Mouse (Mus musculus): ENCODE measurements around the gene Hcn3. TPM values are rescaled to one million over a fixed set of nuclear protein-coding genes. Genes with fewer than 3 reads are reported as not detected.
A peak's percentile ranks its signal among the peaks of the same experiment; 100 is the strongest.

Hcn3 gene
- 0.37 and 0.53 TPM in 2 replicates for total RNA-seq (2017)

DNA sequence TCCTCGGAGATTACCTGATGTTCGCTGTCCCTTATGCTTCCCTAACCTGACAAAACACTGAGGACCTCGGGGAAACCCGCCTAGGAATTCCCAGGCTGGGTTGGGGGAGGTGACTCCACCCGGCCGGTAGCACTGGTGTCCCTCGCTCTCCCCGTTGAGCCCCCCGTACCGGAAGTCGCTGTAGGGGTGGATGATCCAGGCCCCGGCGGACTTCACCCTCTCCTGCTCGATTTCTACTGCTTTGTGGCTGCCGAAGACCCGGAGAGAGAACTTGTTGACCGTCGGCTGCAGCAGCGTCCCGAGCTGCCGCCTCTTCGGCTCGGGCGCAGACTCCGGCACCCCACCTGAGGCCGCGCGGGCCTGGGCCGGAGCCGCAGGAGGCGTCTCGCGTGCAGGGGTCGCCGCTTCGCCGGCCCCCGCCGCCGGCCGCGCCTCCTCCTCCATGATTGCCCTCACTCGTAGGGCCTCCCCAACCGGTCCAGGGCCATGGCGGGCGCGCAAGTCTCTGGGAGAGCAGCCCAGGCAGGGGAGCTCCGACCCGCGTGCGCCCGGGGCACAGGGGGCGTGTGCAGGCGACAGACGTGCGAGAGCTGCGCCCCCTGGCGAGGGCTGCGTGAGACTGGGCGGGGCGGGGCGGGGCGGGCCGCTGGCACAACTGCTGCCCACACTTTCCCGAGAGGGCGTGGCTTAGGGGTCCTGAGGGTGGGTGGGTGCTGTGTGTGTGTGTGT lies at the start of gene Hcn3:
Gene Hcn3, minus strand, starts transcription at position 581 of the 729 bp plus-strand sequence.
- ATAC-seq (replicated peaks; ENCODE audit: low read depth, poor library complexity, severe bottlenecking) = peak; percentile 47; the same call in 1 of the 2 replicates

DNA sequence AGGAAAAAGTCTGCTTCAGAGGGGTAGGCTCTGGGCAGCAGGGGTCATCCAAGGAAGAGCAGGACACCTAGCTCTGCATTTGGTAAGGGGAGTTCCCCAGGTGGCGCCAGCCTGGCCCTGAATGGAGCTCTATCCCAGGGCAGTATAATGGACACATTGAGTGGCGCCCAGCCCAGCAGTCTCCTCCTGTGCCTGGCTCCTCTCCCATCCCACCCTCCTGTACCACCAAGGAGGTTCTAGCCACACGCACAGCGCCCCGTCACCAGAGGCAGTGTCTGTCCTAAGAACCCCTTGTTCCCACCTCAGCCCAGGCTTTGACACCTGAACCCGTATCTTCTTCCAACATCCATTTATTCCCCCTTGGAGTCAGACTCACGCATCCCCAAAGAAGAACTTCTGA lies 49.7 kb upstream of the Hcn3 start:
- no peak for ATAC-seq (replicated peaks; ENCODE audit: low read depth, poor library complexity, severe bottlenecking)

DNA sequence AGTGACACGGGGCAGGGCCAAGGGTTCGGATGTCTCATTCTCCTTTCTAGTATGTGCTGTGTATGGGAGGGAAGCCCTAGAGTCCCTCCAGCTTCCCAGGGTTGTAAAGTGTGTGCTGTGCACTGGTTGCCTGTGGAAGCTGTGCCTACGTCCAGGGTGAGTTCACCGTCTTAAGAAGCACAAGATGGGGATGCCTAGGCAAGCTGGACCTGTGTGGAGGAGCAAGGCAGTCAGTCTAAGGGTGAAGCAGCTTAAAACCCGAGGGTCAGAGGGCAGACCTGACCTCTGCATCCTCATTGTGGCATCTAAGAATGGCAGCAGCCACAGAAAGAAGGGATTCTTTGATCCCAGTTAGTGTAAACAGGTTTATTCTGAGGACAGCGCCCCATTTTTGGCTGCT lies 48.7 kb upstream of the Hcn3 start:
- no peak for ATAC-seq (replicated peaks; ENCODE audit: low read depth, poor library complexity, severe bottlenecking)

DNA sequence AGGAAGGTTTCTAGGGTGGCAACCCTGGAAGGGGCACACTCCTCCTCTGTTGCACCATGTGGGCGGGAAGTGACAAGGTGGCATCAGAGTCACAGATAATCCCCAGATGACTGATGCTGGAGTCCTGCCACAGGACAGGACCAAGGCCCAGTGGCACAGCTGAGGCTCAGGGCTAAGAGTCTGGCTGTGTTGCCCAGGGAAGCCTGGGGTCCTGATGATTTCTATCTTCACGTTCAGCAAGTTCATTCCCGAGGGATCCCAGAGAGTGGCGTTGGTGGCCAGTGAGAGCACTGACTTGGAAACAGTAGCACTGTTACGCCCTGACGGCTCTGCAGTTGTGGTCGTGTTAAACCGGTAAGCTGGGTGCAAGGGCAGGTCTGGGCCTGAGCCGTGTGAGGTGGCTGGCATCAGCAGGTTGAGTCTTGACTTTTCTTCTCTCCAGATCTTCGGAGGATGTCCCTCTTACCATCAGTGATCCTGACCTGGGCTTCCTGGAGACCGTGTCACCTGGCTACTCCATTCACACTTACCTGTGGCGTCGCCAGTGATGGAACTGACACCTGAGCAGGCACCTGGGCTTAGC lies 48.2 kb upstream of the Hcn3 start:
- ATAC-seq (replicated peaks; ENCODE audit: low read depth, poor library complexity, severe bottlenecking) = no peak

DNA sequence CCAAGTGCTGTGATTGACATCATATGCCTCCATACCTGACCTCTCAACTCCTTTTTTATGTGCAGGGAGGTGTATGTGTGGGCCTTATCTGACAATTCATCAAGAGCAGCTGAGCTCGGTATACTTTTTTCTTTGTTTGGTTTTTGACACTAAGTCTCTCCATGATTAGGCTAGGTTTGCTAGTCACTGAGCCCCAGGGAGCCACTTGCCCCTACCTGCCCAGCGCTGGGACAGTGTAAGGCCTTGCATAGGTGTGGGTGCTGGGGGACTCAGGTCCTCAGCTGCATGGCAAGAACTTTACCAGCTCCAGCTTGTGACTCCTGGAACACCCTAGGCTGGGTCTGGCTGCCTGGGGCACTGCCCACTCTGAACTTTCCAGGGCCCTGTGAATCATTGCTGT lies 46.7 kb upstream of the Hcn3 start:
- no peak for ATAC-seq (replicated peaks; ENCODE audit: low read depth, poor library complexity, severe bottlenecking)

DNA sequence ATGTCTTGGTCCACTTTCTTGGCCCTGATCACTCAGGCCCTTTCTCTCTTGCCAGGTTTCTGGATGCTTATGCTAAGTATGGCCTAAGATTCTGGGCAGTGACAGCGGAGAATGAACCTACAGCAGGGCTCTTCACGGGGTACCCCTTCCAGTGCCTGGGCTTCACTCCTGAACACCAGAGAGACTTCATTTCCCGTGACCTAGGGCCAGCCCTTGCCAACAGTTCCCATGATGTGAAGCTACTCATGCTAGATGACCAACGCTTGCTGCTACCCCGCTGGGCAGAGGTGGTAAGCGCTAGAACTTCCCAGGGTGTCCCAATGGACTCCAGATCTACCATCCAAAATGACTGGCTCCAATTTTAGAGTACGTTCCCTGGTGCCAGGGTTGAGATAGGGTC lies 46.1 kb upstream of the Hcn3 start:
- no peak for ATAC-seq (replicated peaks; ENCODE audit: low read depth, poor library complexity, severe bottlenecking)

DNA sequence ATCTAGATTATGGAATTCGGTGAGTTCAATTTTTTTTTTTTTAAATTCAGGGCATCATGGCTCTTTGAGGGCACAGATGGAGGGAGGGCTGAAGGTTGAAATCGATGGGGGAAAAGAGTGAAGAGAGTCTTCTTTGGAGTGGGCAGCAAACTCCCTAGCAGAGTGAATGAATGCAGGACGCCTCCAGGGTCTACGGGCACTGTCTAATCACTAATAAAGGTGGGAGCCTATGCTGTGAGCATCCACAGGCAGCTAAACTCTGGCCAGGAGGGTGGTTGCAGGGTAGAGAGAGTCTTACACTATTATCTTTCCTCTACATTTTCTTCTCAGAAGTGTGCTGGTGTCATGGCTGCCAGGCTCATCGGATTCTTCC lies 43.1 kb upstream of the Hcn3 start:
- ATAC-seq (replicated peaks; ENCODE audit: low read depth, poor library complexity, severe bottlenecking) = no peak

DNA sequence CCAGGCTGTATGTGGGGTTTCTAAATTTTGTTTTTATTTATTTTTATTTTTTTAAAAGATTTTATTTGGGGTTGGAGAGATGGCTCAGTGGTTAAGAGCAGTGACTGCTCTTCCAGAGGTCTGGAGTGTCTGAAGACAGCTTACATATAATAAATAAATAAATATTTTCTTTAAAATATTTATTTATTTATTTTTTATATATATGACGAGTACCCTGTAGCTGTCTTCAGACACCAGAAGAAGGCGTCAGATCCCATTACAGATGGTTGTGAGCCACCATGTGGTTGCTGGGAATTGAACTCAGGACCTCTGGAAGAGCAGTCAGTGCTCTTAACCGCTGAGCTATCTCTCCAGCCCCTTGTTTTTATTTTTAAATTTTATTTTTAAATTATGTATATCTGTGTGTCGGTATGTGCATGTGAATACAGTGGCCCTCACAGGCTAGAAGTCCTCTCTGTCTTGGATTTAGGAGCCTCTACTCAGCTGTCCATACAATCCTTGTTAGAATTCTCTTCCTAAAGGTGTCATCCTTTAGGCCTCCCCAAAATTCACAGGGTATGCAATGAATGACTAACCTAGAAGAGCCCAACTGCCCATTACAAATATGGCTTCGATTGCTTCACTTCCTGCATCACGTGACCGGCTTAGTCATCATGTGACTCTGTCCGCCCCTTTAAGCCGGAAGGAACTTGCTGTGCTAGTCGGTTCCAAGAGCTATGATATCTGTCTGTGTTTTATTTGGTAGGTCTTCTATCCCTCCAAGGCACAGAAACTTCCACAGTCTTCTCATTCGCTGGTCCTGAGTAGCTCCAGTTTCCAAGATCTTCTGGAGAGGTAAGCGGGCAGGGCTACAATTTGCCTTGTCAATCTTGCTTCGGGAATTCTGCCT lies 42.5 kb upstream of the Hcn3 start, which contains the start of gene Gba:
Gene Gba, plus strand, starts transcription at position 676 of the 889 bp plus-strand sequence.
- ATAC-seq (replicated peaks; ENCODE audit: low read depth, poor library complexity, severe bottlenecking) = peak; percentile 89

DNA sequence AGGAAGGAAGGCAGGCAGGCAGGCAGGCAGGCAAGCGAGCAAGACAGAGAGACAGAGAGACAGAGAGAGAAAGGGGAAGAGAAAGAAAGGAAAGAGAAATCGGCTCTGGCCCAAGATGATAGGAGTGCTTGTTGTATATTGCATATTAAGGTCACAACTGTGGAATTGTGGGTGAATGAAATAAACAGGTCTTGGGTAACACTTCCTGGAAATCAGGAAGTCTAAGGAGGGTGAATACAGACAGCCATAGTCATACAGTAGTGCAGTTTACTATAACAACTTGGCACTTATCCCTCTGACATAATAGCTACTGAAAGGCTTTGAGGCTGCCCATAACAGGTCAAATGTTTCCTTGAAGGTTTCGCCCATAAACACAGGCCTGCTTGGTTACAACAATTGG lies 39.8 kb upstream of the Hcn3 start:
- ATAC-seq (replicated peaks; ENCODE audit: low read depth, poor library complexity, severe bottlenecking) = no peak

DNA sequence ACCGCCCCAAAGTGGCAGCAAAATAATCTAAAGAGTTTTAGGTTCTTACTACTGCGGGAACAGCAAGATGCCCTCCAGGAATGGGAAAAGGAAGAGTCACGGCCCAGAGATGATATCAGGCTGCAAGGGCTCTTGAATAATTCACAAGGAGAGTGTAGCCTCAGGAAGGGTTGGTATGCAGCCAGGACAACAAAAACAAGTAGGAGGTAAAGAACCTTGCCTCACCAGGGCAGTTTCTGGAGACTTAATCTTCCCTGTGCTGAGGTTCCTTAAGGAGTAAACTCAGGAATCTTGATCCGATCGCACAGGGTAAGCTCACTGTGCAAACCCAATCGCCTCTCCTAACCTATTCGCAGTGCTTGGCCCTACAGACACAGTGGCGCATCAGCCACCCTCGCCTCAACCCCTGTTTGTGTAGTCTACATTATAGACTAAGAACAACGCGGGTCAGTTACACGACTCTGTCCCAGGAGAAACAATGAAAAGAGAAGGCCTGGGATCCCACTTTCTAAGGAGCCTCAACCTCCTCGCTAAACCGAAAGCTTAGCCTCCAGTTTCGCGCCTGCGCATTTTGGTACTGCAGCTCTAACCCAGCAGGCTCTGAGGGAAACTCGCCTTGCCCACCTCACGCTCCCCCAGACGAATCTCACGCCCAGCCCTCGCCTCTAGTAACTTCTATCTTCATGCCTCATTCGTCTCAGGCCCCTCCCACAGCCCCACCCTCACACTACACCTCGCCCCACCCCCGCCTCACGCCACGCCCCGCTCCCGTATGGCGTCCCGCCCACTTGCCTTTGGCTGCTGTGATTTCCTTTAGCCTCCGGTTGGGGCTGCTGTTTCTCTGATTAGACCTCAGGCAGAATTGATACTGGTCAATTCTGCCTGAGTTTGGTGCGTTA lies 36.2 kb upstream of the Hcn3 start:
- peak; percentile 98 for ATAC-seq (replicated peaks; ENCODE audit: low read depth, poor library complexity, severe bottlenecking)

DNA sequence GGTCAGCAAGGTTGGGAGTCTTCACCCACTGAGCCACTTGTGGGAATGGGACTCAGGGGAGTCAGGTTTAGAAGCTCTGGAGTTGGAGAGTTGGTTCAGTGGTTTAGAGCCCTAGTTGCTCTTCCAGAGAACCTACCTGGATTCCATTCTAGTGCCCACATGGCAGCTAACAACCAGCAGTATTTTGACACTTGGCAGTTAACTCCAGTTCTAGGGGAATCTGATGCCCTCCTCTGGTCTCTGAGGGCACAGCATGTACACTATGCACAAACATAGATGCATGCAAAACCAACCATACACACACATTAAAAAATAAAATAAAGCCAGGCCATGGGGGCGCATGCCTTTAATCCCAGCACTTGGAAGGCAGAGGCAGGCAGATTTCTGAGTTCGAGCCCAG lies 33.9 kb upstream of the Hcn3 start:
- peak; percentile 33; the same call in 1 of the 2 replicates for ATAC-seq (replicated peaks; ENCODE audit: low read depth, poor library complexity, severe bottlenecking)

DNA sequence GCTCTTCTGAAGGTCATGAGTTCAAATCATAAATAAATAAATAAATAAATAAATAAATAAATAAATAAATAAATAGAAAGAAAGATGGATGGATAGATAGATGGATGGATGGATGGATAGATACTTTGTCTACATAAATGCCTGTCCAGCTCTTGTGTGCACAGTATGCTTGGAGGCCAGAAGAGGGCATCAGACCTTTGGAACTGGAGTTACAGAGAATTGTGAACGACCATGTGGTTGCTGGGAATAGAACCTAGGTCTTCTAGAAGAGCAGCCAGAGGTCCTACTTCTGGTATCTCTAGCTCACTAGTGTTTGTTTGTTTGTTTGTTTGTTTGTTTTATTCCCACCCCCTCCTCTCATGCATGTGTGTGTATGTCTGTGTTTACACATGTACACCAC lies 33.4 kb upstream of the Hcn3 start:
- ATAC-seq (replicated peaks; ENCODE audit: low read depth, poor library complexity, severe bottlenecking) = no peak

DNA sequence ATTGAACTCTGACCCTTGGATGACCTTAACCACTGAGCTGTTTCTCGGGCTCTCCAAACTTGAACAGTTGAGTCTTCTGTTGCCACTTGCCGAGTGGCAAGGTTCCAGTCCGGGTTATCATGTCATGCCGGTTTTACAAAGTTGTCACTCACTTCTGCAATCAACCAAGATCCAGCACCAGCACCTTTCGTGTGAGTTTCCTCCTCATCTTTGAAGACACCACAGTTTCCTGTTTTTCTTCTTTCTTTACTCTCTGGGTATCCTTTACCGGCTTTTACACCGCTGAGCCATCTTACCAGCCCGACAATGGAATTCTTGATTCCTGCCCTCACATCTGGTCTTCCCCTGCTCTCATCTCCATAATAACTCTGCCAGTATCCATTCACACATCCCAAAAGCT lies 30.4 kb upstream of the Hcn3 start:
- ATAC-seq (replicated peaks; ENCODE audit: low read depth, poor library complexity, severe bottlenecking) = peak; percentile 53

DNA sequence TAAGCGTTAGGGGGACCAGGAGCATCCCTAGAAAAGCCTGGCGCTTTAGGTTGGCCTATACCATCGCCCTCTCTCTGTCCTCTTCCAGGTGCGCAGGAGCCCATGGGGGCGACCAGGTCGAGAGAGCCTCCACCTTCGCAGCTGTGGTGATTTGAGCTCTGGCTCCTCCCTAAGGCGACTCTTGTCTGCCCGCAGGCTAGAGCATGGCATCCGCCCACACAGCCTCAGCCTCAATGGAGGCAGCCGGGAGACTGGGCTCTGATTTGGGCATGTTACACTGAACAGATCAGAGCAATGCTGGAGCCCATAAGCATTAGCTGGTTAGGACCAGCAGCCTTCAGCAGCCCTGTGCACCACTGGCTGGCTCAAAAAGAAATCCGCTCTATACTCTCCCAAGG lies 28.5 kb upstream of the Hcn3 start:
- ATAC-seq (replicated peaks; ENCODE audit: low read depth, poor library complexity, severe bottlenecking) = no peak

DNA sequence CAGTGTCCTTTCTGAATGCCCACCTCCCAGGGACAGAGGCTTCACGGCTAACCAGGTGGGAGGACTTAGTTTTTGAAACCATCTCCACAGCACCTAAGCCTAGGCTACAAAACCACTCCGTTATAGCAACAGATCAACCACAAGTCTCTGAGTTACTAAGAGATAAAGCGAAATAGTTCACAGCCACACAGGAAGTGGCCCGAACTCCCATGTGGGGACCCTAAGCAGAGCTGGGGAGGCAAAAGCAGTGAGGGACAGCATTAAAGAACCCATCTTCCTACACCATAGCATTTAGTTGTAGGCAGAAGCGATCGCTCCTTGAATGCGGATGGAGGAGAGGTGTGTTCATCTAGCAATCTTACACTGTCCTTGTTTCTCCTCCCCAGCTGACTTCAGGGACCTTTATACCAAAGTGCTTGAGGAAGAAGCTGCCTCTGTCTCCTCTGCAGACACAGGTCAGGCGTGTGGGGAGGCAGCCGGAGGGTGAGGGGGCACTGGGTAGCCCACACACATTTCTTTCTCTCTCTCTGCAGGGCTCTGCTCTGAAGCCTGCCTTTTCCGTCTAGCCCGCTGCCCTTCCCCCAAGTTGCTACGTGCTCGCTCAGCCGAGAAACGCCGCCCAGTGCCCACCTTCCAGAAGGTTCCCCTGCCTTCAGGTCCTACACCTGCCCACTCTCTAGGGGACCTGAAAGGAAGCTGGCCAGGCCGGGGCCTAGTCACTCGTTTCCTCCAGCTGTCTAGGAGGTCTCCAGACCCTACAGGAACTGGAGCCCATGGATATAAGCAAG lies 27.9 kb upstream of the Hcn3 start:
- ATAC-seq (replicated peaks; ENCODE audit: low read depth, poor library complexity, severe bottlenecking) = no peak

DNA sequence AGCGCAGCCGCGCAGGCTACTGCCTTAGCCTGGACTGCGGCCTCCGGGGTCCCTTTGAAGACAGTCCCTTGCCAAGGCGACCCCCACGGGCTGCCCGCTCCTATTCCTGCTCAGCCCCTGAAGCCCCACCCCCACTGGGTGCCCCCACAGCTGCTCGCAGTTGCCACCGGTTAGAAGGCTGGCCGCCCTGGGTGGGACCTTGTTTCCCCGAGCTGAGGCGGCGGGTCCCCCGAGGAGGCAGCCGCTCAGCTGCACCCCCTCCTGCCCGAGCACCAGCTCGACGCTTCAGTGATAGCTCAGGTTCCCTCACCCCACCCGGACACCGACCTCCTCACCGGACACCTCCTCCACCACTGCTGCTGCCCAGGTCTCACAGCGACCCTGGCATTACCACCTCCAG lies 27.2 kb upstream of the Hcn3 start:
- ATAC-seq (replicated peaks; ENCODE audit: low read depth, poor library complexity, severe bottlenecking) = no peak

DNA sequence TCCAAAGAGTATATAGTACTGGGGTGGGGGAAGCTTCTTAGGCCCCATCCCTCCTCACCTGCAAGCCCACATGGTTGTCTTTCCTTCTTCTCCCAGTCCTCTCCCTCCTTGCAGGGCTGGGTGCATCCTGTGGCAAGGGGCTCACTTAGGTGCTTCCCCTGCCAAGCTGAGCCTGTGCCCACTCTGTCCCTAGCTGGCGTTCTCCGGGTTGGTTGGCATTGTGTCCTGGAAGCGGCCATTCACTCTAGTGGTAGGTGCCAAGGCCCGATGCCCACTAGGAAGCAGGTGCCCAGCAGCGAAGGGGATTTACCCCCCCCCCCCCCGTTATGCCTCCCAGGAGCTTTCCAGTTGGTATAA lies 23.9 kb upstream of the Hcn3 start:
- no peak for ATAC-seq (replicated peaks; ENCODE audit: low read depth, poor library complexity, severe bottlenecking)

DNA sequence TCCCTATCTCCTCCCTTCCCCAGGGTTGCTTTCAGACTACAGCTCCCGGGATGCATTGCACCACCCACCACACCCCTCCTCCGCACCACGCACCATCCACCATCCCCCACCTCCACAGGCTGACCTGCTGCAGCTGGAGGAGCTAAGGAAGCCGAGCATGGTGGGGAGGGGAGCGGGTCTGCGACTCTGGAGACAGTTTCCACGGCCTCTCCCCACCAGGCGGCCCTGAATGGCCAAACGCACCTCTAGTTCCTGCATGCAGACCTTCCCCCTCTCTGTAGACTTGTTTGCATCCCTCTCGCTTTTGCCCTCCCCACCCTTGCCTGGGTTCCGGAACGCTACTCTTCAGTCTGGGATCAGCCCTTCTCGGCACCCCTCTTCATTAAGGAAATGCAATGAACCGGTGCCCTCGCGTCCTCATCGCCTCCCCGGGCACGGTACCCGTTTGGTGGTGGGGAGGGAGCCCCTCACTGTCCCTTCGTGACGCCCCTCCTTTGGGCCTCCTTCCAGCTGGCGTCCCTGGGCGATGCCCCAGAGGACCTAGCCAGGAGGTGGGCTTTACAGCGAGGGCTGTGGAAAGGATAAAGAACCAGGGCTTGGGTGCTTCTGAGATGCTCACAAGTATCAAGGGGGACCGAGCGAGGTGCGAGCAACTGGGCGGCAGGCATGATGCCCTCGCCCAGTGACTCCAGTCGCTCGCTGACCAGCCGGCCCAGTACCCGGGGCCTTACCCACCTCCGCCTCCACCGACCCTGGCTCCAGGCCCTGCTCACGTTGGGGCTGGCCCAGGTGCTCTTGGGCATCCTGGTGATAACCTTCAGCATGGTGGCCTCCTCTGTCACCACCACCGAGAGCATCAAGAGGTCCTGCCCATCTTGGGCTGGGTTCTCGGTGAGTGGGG lies 23.3 kb upstream of the Hcn3 start, which contains the start of gene Fam189b:
Gene Fam189b, plus strand, starts transcription at position 86 of the 901 bp plus-strand sequence.
- peak; percentile 90 for ATAC-seq (replicated peaks; ENCODE audit: low read depth, poor library complexity, severe bottlenecking)
